In genomic region chr13:46218101-46218701, GRCm38 (mm10) we compare ENCODE assay signal across 9 mouse cellular contexts. TPM values are rescaled to one million over a fixed set of nuclear protein-coding genes. Genes with fewer than 3 reads are reported as not detected.
DNase-seq lines count a peak whose midpoint lies in the region; ATAC-seq lines count a peak whose summit lies in the region.
"Had no signal": no experiment of that assay in that cellular context is flagged by ENCODE, and none has a peak within 500 bp of the region (broad histone marks: within the 10 kb centered on the region; RNA-seq: fewer than 3 reads in every experiment).

No protein-coding gene starts in this region.

- intact Hi-C loops in left cerebral cortex, postnatal 4 days (cut with DNase I): no loop called here

- no peak overlapping the region for H3K4me3 ChIP-seq in hindbrain, embryonic 12.5 days
- H3K4me3 ChIP-seq in hindbrain, embryonic 11.5 days (ENCODE audit: low read depth, low read length): no peak overlapping the region
- H3K4me3 ChIP-seq in brown adipose tissue, adult 24 weeks (ENCODE audit: insufficient read depth, low read depth, low read length): peak overlapping the region; percentile 32

- no peak for DNase-seq in hindbrain, embryonic 11.5 days (ENCODE audit: low spot score)
- DNase-seq in frontal cortex, postnatal 10 days (ENCODE audit: low spot score in 2 of 2): peak; percentile 66 to 68
- DNase-seq in kidney, adult 18-20 months: peak; percentile 61
- DNase-seq in left cerebral cortex, postnatal 4 days: peak; percentile 88
- peak; percentile 79 for DNase-seq in right cerebral cortex, postnatal 4 days
- DNase-seq in thymus, adult 18-20 months: no peak

- H3K27ac ChIP-seq in hindbrain, embryonic 12.5 days: peak overlapping the region; percentile 55
- H3K27ac ChIP-seq in hindbrain, embryonic 11.5 days (ENCODE audit: low read depth, low read length): no peak overlapping the region
- H3K27ac ChIP-seq in brown adipose tissue, adult 24 weeks (replicated peaks; ENCODE audit: low read depth, low read length): no peak overlapping the region

- H3K27me3 ChIP-seq in hindbrain, embryonic 12.5 days: no peaks in the 10 kb centered on the region
- no peaks in the 10 kb centered on the region for H3K27me3 ChIP-seq in hindbrain, embryonic 11.5 days (ENCODE audit: control insufficient read depth, insufficient read depth, low read length)

- peaks cover 18% of the 10 kb centered on the region for H3K4me1 ChIP-seq in hindbrain, embryonic 12.5 days
- H3K4me1 ChIP-seq in hindbrain, embryonic 11.5 days (replicated peaks; ENCODE audit: control insufficient read depth, insufficient read depth, low read length): no peaks in the 10 kb centered on the region
- H3K4me1 ChIP-seq in brown adipose tissue, adult 24 weeks (ENCODE audit: control insufficient read depth, insufficient read depth, insufficient read length, low read length): no peaks in the 10 kb centered on the region

- H3K9ac ChIP-seq in hindbrain, embryonic 12.5 days: no peak overlapping the region
- H3K9ac ChIP-seq in hindbrain, embryonic 11.5 days (ENCODE audit: low read depth, low read length): no peak overlapping the region

- WGBS in hindbrain, embryonic 12.5 days: 68% methylated on average over 20 of the region's 20 CpGs
- 80% methylated on average over 20 of the region's 20 CpGs for WGBS in hindbrain, embryonic 11.5 days

- H3K36me3 ChIP-seq in hindbrain, embryonic 12.5 days: no peaks in the 10 kb centered on the region
- no peaks in the 10 kb centered on the region for H3K36me3 ChIP-seq in hindbrain, embryonic 11.5 days (ENCODE audit: control insufficient read depth, insufficient read depth, low read length)

- H3K9me3 ChIP-seq in hindbrain, embryonic 12.5 days (replicated peaks): no peaks in the 10 kb centered on the region
- no peaks in the 10 kb centered on the region for H3K9me3 ChIP-seq in hindbrain, embryonic 11.5 days (ENCODE audit: control insufficient read depth, low read length)

- ATAC-seq in hindbrain, embryonic 12.5 days (ENCODE audit: low FRiP score): peak; percentile 69
- no peak for ATAC-seq in hindbrain, embryonic 11.5 days (ENCODE audit: low FRiP score)

- peak overlapping the region; percentile 15; the same call in 1 of the 2 replicates for H3K4me2 ChIP-seq in hindbrain, embryonic 12.5 days (replicated peaks)
- H3K4me2 ChIP-seq in hindbrain, embryonic 11.5 days (replicated peaks; ENCODE audit: low read depth, low read length): no peak overlapping the region

RNA-seq across cellular contexts. Expression of gene Stmnd1, which starts 55.3 kb away (rescaled TPM):
- 0.27 TPM in 1 of 2 replicates, not detected in the other for polyA plus RNA-seq in hindbrain, embryonic 12.5 days (2016; fragmentation: Nextera tagmentation; extraction: Ambion mirVana)
- 0.14 TPM in 1 of 2 replicates, not detected in the other for polyA plus RNA-seq in hindbrain, embryonic 11.5 days (2014; fragmentation: Nextera tagmentation; extraction: Ambion mirVana)
- polyA plus RNA-seq in brown adipose tissue, adult 24 weeks (2012; ENCODE audit: insufficient read depth, insufficient read length, missing spikeins): 1.0 TPM in 1 of 2 replicates, not detected in the other
- under 1 TPM in 1 of 2 experiments, not detected in 1; 0.26 TPM for total RNA-seq in left cerebral cortex, postnatal 4 days (2021)
- polyA plus RNA-seq: stomach, embryonic 14.5 days had no signal

Comparison
In these comparisons a context has a peak if more than half of its experiments do, and no peak if none do; other contexts are left out.
1. DNase-seq: peak in frontal cortex, postnatal 10 days (2 of 2), kidney, adult 18-20 months (single experiment), left cerebral cortex, postnatal 4 days (single experiment) and right cerebral cortex, postnatal 4 days (single experiment); none in hindbrain, embryonic 11.5 days (single experiment) and thymus, adult 18-20 months (0 of 2).